16 mouse cellular contexts compared by ENCODE assay signal in the genomic region with DNA sequence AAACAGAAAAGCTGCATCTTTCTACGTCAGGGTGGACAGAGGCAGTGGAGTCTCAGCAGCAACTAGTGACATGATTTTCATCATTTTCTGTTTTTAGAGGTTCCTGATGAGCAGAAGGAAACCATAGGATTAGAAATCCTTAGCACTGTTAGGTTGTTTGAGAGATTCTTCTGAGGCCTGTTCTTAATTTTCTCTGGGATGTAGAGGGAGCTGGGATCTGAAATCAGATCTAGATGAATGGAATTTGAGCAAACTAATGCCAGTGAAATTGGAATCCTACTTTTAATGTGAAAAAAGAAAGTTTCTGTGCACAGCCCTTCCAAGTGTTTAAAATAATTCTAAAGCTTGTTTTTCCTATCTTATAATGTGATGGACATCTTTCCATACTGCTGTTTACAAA.
"Had no signal": no experiment of that assay in that cellular context is flagged by ENCODE, and none has a peak within 500 bp of the region (broad histone marks: within the 10 kb centered on the region; RNA-seq: fewer than 3 reads in every experiment).

No protein-coding gene starts in this region.

- H3K36me3 ChIP-seq: kidney, embryonic 15.5 days; liver, embryonic 15.5 days; midbrain, embryonic 10.5 days; neural tube, embryonic 15.5 days had no signal

- H3K4me2 ChIP-seq: kidney, embryonic 15.5 days; liver, embryonic 11.5 days; liver, embryonic 15.5 days; lung, embryonic 14.5 days; neural tube, embryonic 15.5 days had no signal

- H3K4me3 ChIP-seq: kidney, embryonic 15.5 days; liver, embryonic 15.5 days; midbrain, embryonic 10.5 days; myocyte; neural tube, embryonic 15.5 days had no signal

- H3K4me1 ChIP-seq: kidney, embryonic 15.5 days; liver, embryonic 15.5 days; midbrain, embryonic 10.5 days; neural tube, embryonic 15.5 days had no signal

- H3K9me3 ChIP-seq: kidney, embryonic 15.5 days; liver, embryonic 15.5 days; midbrain, embryonic 10.5 days; neural tube, embryonic 15.5 days had no signal

- H3K27me3 ChIP-seq: kidney, embryonic 15.5 days; liver, embryonic 15.5 days; neural tube, embryonic 15.5 days had no signal

- H3K27ac ChIP-seq: kidney, embryonic 15.5 days; liver, embryonic 15.5 days; midbrain, embryonic 10.5 days; neural tube, embryonic 15.5 days had no signal

- H3K9ac ChIP-seq: kidney, embryonic 15.5 days; liver, embryonic 15.5 days; lung, embryonic 14.5 days; neural tube, embryonic 15.5 days had no signal

- DNase-seq: kidney, postnatal 14 days; left cerebral cortex, postnatal 4 days; lung, postnatal 10 days; lung, postnatal 4 days; midbrain, embryonic 14.5 days; right cerebral cortex, postnatal 4 days; spleen, adult 18-20 months; thymus, adult 18-20 months; thymus, postnatal 14 days had no signal
